Mouse (Mus musculus): ENCODE results near the gene Baiap2.

DNA sequence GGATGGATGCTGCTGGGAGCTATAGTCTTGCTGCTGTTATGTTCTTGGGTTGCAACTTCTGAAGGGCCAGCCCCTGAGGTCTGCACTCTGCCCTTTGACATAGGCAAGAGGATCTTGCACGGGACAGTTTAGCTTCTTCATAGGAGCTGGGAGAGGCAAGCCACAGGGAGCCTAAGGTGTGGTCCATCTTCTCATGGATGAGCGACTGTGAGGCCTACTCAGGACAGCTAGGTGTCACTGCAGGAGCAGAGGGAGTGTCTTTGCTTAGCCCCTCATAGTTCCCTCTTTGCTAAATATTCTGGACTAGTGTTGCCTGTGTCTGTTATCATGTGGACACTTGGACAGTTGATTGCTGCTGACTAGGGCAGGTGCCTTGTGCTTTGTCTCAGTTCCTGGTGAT lies 5.3 kb downstream of the Baiap2 start:
- TF ChIP-seq POLR2A (IDR thresholded peaks at IDR 0.05; ENCODE audit: extremely low read depth, insufficient read depth, low read length): no peak
- TF ChIP-seq CTCF (IDR thresholded peaks at IDR 0.05; ENCODE audit: low read depth, low read length): peak; percentile 30; the same call in 1 of the 2 replicates
